Mouse (Mus musculus): ENCODE results near the gene Cfap74.
"Not testable (repeated sequence)": the region's sequence is repeated elsewhere in the genome, so short reads cannot be mapped to it uniquely, and the experiment has no call there.

Cfap74 gene

DNA sequence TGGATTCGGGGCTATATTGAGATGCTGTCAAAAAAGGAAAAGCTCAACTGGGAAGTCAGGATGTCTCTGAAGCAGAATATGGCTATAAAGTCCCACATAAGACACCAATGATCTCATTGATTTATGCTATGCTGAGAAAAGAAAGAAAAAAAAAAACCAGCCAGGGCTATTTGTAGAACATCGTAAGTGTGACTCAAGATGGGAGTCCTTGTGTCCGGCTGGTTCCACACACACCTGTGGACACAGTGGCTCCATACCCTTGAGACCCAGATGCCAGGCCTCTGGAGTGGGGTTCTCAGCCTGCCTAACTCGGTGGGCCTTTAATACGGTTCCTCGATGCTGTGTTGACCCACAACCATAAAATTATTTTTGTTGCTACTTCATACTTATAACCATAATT, 3.1 kb downstream of the Cfap74 start:
- no peak for DNase-seq

DNA sequence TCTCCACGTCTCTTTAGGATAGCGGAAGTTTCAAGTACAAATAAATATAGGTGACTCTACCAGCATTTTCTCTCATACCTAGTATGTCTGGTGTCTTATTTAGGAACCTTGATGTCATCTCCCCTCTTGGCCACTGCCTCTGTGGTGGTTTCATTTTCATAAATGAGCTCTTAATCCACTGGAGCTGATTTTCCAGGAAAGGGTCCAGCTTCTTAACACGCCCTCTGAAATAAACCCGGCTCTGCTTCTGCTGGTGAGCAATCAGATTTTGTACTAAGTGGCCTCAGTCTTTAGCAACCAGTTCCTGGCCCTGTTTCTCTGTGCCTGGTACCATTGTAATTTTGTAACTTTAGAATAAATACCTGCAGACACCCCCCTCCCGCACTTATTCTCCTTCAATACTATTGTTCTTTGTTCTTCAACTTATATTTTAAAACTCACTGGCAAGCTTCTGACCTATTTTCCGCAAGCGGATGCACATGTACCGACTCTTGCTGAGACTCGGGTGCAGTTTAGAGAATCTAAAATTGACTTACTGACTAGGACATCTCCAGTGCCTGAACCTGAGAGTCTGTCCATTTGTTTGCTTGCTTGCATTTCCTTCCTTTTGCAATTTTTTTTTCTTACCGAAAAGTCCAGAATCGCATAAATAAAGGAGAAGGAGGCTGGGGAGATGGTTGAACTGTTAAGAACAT, 4.8 kb downstream of the Cfap74 start:
- DNase-seq, result no peak

GRCm38 (mm10) chr4:155414656-155415235, 5.8 kb downstream of the Cfap74 start:
- DNase-seq, result no peak

DNA sequence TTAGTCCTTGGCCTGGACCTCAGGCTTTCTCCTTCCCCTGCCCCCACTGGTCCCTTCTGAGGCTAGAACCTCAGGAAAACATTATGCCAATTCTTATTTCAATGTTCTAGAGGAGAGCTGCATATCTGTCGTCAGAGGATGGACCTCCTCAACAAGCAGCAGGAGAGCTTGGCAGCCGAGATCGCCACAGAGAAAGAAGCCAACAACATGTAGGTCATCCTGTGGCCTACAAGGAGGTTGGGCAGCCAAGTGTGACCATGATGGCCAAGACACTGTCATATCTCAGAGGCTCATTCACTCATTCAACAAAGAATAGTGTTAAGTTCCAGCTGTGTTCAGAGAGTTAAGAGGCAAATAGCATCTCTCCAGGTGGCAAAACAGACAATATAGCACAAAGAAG, 11.1 kb downstream of the Cfap74 start:
- peak; percentile 74 to 86 for DNase-seq

DNA sequence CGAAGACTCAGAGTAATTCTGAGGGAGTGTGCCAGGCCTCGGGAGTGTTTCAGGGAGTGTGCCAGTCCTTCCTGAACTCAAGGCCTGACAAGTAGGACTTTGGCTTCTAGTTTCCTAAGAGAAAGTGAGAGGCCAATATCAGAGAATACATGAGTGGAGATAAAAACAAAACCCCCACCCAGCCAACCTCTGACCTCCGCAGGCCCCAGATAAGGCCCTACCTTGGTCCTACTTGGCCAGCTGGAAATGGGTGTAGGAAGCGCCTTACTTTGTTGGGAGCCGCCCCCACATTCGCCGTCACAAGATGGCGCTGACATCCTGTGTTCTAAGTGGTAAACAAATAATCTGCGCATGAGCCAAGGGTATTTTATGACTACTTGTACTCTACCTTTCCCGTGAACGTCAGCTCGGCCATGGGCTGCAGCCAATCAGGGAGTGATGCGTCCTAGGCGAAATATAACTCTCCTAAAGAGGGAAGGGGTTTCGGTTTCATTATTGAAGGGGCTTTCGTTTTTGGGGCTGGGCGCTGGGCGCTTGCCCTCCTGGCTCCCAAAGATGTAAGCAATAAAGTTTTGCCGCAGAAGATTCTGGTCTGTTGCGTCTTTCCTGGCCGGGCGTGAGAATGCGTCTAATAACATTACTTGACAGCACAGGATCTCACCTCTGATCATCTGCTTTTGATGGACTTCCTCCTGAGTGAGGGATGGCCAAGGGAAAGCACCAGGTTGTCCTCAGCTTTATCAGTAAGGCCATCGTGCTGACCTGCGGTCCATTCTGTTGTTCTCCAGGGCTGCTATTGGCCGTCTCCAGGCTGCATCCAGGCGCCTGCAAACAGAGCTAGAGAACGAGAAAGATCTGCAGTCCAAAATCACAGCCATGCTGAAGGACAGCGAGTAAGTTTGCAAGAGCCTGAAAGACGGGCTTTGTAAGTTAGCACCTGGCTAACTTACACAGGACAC, 12.7 kb downstream of the Cfap74 start:
- DNase-seq, result not testable (repeated sequence)

- no peak for DNase-seq
Observed at GRCm38 (mm10) chr4:155423988-155424387, 15.0 kb downstream of the Cfap74 start.

GRCm38 (mm10) chr4:155426272-155426671, 17.3 kb downstream of the Cfap74 start:
- no peak for DNase-seq

DNA sequence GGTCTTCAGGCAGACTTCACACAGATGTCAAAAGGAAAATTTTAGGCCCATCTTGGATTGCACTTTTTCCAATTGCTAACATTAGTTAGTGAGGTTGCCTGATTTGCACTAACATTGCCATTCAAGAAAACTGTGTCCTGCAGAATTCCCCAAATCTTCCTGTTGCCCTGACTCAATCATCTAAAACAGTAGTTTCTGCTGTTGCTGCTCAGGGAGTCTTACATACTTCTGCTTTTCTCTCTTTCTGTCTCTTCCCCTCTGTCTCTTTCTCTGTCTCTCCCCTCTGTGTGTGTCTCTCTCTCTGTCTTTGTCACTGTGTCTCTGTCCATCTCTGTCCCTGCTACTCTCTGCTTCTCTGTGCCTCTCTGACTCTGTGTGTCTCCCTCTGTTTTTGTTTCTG, 19.5 kb downstream of the Cfap74 start:
- no peak for DNase-seq

DNA sequence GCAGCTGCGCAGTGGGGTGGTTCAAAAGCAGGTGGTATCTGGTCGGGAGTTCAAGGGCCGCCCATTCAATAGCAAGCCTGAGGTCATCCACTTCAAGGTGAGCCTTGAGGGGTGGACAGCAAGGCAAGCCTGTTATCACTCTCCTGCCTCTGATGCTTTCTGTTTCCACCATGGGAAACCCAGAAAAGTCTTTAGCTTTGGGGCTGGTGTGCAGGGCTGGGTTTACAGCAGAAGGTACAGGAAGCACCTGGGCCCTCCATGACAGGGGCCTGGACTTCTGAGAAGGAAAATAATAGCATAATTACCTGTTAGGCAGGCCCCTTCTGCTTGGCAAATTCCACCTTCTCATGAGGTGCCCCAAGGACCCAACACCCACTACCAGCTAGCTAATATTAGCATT, 20.2 kb downstream of the Cfap74 start:
- DNase-seq, result no peak

GRCm38 (mm10) chr4:155432358-155432757, 23.4 kb downstream of the Cfap74 start:
- no peak for DNase-seq

- DNase-seq, result no peak
Observed at GRCm38 (mm10) chr4:155433993-155434392, 25.0 kb downstream of the Cfap74 start.

GRCm38 (mm10) chr4:155442808-155443207, 33.8 kb downstream of the Cfap74 start:
- no peak for DNase-seq

- no peak for DNase-seq
Observed at GRCm38 (mm10) chr4:155451597-155451996, 42.6 kb downstream of the Cfap74 start.

- no peak for DNase-seq
Observed at GRCm38 (mm10) chr4:155458575-155458974, 49.6 kb downstream of the Cfap74 start.

- no peak for DNase-seq
Observed at GRCm38 (mm10) chr4:155463050-155463449, 54.1 kb downstream of the Cfap74 start.

DNA sequence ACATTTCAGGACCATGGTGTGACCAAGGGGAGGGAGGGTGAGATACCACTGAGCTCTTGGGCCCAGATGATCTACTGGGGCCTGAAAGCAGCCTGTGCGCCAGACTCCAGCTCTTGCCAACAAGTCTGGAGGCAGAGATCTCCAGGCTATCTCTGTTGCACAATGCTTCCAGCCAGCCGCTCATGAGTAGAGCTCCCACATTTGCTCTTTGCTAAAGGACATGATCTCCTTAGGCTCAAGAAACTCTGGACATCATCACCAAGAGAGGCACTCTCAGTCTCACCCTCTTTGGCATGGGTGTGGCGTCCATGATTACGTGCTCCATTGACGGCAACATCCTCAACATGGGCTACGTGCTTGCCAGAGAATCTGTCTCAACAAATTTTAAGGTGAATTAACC, 54.6 kb downstream of the Cfap74 start:
- DNase-seq, result no peak

DNA sequence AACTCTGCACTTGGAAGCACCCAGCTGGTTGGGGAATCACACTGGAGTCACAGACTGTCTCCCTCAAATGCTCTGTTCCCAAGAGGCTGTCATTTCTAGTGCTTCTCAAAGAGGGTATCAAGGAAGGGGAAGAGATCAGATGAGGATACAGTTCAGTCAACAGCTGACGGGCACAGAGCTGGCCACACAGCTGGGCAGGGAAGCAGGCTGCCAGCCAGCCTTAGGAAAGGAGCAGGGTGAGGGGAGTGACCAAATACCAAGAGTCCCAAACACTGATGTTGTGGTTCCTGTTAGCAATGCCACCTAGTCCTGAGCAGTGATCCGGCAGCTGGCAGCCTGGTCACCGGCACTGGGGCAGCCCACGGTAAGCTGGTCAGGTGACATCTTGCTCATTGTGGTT, 55.1 kb downstream of the Cfap74 start:
- DNase-seq, result no peak

- DNase-seq, result no peak
Observed at GRCm38 (mm10) chr4:155465607-155466006, 56.6 kb downstream of the Cfap74 start.

DNA sequence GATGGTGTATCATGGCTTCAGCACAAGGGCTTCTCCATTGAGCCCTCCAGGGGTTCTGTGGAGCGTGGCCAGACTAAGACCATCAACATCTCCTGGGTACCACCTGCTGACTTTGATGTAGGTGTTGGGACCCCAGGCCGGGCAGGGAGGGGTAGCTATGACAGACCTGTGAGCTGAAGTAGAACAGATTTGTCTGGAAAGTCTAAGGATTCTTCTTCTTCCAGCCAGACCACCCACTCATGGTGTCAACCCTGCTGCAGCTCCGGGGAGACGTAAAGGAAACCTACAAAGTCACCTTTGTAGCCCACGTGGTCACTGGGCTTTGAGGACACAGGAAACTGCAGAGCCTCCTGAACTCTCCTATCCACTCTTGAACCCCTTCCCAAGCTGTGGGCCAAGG, 57.1 kb downstream of the Cfap74 start:
- no peak for DNase-seq

DNA sequence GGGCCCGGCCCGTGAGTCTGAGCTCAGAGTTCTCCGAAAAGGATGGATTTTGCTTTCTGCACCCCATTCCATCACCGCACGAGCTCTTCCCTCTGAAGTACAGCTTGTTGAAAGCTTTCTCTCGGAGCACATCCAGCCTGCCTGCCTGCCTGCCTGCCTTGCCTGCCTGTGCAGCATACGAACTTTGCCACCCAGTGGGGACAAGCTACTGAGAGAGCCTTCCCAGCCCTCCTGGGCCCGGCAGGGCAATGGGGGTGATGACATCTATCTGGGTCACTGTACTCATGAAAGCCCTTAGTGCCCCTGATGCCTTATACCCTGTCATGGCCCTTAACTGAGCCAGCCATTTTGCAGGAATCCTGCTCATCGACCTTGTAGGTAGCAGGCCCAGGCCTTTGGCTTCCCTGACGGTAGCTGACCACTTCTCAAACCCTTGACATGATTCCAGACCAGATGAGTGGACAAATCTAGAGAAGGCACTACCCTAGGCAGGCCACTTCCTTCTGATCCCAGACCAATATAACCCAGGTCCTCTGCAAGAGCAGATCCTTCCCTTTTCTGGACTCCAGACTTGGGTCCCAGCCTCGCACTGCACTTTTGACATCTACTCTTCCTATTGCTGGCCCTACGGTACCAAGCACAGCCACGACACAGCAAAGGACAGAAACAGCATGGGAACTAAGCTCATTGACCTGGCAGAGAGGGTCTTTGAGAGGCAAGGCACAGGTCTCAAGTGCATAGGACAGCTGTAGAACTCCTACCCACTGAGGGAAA, 58.4 kb downstream of the Cfap74 start:
- no peak for DNase-seq

DNA sequence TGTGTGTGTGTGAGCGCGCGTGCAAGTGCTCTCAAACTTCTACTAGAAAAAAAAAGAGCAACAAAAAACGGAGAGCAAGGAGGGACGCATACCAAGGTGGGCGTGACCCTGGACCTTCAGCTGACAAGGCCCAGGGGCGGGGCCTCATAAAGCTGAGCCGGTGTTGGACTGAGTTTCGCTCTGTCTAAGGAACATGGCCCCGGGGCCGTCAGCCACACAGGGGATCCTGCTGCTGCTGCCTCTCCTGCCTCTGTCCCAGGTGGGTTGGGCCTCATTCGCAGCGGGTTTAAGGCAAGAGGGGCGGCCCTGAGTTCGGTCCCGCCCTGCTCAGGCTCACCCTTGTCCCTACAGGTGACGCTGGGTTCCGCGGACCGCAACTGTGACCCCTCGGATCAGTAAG, 60.0 kb downstream of the Cfap74 start, which contains the start of gene Tmem52:
Tmem52 (plus strand) TSS at position 163 of the 400 bp plus-strand sequence.
- no peak for DNase-seq

GRCm38 (mm10) chr4:155469590-155470262, 60.7 kb downstream of the Cfap74 start:
- peak in 1 of 2 experiments; percentile 38 for DNase-seq
